Mouse (Mus musculus): Measurements from ENCODE around the gene Rasgef1a. TPM values are rescaled to one million over a fixed set of nuclear protein-coding genes. Genes with fewer than 3 reads are reported as not detected.

Rasgef1a gene
- not detected in 2 replicates for polyA plus RNA-seq (2014; fragmentation: Nextera tagmentation; extraction: Ambion mirVana)

DNA sequence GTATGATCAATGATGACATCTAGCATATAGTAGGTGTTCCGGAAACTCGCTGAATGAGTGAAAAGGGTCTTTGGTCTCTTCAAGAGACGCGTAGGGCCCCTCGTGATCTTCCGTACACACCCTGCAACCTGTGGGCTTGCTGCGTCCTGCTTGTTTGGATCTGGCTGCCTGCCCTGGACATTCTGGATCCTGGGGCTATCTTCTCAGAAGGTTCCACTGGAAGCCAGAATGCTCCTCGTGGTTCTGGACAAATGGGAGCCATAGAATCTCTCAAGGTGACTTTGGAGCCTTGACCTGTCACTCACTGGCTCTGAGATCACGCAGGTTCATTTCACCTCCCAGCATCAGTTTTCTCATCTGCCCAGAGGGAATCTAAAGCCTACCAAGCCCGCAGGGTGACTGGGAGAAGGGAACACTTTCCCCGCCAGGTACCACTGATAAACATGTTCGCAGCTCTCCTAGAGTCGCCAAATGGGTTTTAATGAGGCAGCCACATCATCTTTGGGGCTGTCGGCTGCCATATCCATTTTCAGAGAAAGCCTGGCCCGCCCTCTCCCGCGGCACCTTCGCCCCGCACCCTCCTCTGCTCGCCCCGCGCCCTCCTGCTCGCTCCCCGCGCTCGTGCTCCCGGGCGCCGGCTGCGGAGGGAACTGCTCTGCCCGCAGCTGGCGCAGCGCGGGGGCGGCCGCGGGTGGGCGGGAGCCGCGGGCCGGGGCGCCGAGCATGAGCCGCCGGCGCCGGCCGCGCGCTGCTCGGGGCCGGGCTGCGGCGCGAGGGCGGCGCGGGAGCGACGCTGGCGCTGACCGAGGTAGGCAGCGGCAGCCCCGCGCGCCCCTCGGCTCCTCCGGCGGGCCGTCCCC, at the start of gene Rasgef1a:
TSS of gene Rasgef1a (plus strand) at position 683 of the 860 bp plus-strand sequence.
- Histone ChIP-seq H3K4me2 (ENCODE audit: low read depth, severe bottlenecking) (peak within 1 kb of the TSS; percentile 68), H3K4me3 (ENCODE audit: low read depth, low read length) (peak within 1 kb of the TSS; percentile 28), H3K9ac (ENCODE audit: low read length) (0 out of 2 replicates have a peak within 1 kb of the TSS, but pooled peaks have one; percentile 7), H3K4me1 (ENCODE audit: control insufficient read depth, insufficient read depth, low read length) (0 out of 2 replicates have a peak, but pooled peaks cover 3% of the 10 kb centered on the region), H3K27ac (replicated peaks; ENCODE audit: low read depth, low read length) (no peak within 1 kb of the TSS), H3K36me3 (ENCODE audit: control insufficient read depth, insufficient read depth, low read length) (no peaks in the 10 kb centered on the region), H3K27me3 (ENCODE audit: control insufficient read depth, insufficient read depth, low read length) (peaks cover 29% of the 10 kb centered on the region), H3K9me3 (ENCODE audit: control insufficient read depth, low read length) (no peaks in the 10 kb centered on the region)
- no peak for ATAC-seq (ENCODE audit: insufficient number of reproducible peaks, low FRiP score, low TSS enrichment, low read depth)
- WGBS, result 13% methylated on average over 52 of the region's 70 CpGs
- no peak for DNase-seq (ENCODE audit: low spot score)

DNA sequence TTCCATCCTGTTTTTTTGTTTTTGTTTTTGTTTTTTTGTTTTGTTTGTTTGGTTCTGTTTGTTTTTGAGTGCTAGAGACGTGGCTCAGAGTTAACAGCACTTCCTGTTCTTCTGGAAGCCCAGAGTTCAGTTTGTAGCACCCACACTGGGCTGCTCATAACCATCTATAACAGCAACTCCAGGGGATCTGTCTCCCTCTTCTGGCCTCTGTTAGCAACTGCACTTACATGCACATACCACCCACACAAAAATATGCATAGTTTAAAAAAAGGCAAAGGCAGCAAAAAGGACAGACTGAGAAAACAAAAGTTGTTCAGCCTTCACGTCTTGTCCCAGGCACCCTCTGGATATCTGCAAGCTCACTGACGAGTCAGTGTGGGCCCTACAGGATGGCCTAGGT, 48.0 kb upstream of the Rasgef1a start:
- Histone ChIP-seq H3K9ac (ENCODE audit: low read length) (no peak overlapping the region), H3K9me3 (ENCODE audit: control insufficient read depth, low read length) (no peaks in the 10 kb centered on the region), H3K4me1 (ENCODE audit: control insufficient read depth, insufficient read depth, low read length) (no peaks in the 10 kb centered on the region), H3K4me3 (ENCODE audit: low read depth, low read length) (no peak overlapping the region), H3K27ac (replicated peaks; ENCODE audit: low read depth, low read length) (no peak overlapping the region), H3K36me3 (ENCODE audit: control insufficient read depth, insufficient read depth, low read length) (no peaks in the 10 kb centered on the region), H3K27me3 (ENCODE audit: control insufficient read depth, insufficient read depth, low read length) (no peaks in the 10 kb centered on the region), H3K4me2 (ENCODE audit: low read depth, severe bottlenecking) (no peak overlapping the region)
- WGBS, result 88% methylated on average over 3 of the region's 3 CpGs
- DNase-seq (ENCODE audit: low spot score) (no peak), ATAC-seq (ENCODE audit: insufficient number of reproducible peaks, low FRiP score, low TSS enrichment, low read depth) (no peak)

GRCm38 (mm10) chr6:117966729-117967128, 44.5 kb upstream of the Rasgef1a start:
- no peaks in the 10 kb centered on the region for H3K36me3 ChIP-seq (ENCODE audit: control insufficient read depth, insufficient read depth, low read length)
- 27% methylated on average over 9 of the region's 9 CpGs for WGBS
- H3K9ac ChIP-seq (ENCODE audit: low read length), result no peak overlapping the region
- no peak overlapping the region for H3K27ac ChIP-seq (replicated peaks; ENCODE audit: low read depth, low read length)
- no peak overlapping the region for H3K4me2 ChIP-seq (ENCODE audit: low read depth, severe bottlenecking)
- DNase-seq (ENCODE audit: low spot score) (no peak), ATAC-seq (ENCODE audit: insufficient number of reproducible peaks, low FRiP score, low TSS enrichment, low read depth) (no peak)
- no peaks in the 10 kb centered on the region for H3K27me3 ChIP-seq (ENCODE audit: control insufficient read depth, insufficient read depth, low read length)
- no peaks in the 10 kb centered on the region for H3K9me3 ChIP-seq (ENCODE audit: control insufficient read depth, low read length)
- no peaks in the 10 kb centered on the region for H3K4me1 ChIP-seq (ENCODE audit: control insufficient read depth, insufficient read depth, low read length)
- no peak overlapping the region for H3K4me3 ChIP-seq (ENCODE audit: low read depth, low read length)

- no peak overlapping the region for H3K27ac ChIP-seq (replicated peaks; ENCODE audit: low read depth, low read length)
- ATAC-seq (ENCODE audit: insufficient number of reproducible peaks, low FRiP score, low TSS enrichment, low read depth) (no peak), DNase-seq (ENCODE audit: low spot score) (no peak)
- H3K9ac ChIP-seq (ENCODE audit: low read length), result no peak overlapping the region
- no peak overlapping the region for H3K4me3 ChIP-seq (ENCODE audit: low read depth, low read length)
- WGBS, result 61% methylated on average over 5 of the region's 5 CpGs
- no peak overlapping the region for H3K4me2 ChIP-seq (ENCODE audit: low read depth, severe bottlenecking)
- H3K27me3 ChIP-seq (ENCODE audit: control insufficient read depth, insufficient read depth, low read length), result no peaks in the 10 kb centered on the region
- no peaks in the 10 kb centered on the region for H3K9me3 ChIP-seq (ENCODE audit: control insufficient read depth, low read length)
- no peaks in the 10 kb centered on the region for H3K36me3 ChIP-seq (ENCODE audit: control insufficient read depth, insufficient read depth, low read length)
- no peaks in the 10 kb centered on the region for H3K4me1 ChIP-seq (ENCODE audit: control insufficient read depth, insufficient read depth, low read length)
Measured at GRCm38 (mm10) chr6:117987173-117987572, 24.1 kb upstream of the Rasgef1a start.

- Histone ChIP-seq H3K27ac (replicated peaks; ENCODE audit: low read depth, low read length) (no peak overlapping the region), H3K4me2 (ENCODE audit: low read depth, severe bottlenecking) (no peak overlapping the region), H3K4me3 (ENCODE audit: low read depth, low read length) (no peak overlapping the region), H3K27me3 (ENCODE audit: control insufficient read depth, insufficient read depth, low read length) (no peaks in the 10 kb centered on the region), H3K9me3 (ENCODE audit: control insufficient read depth, low read length) (no peaks in the 10 kb centered on the region), H3K4me1 (ENCODE audit: control insufficient read depth, insufficient read depth, low read length) (no peaks in the 10 kb centered on the region), H3K9ac (ENCODE audit: low read length) (no peak overlapping the region), H3K36me3 (ENCODE audit: control insufficient read depth, insufficient read depth, low read length) (no peaks in the 10 kb centered on the region)
- no peak for DNase-seq (ENCODE audit: low spot score)
- 85% methylated on average over 7 of the region's 7 CpGs for WGBS
- no peak for ATAC-seq (ENCODE audit: insufficient number of reproducible peaks, low FRiP score, low TSS enrichment, low read depth)
Measured at GRCm38 (mm10) chr6:117989209-117989608, 22.0 kb upstream of the Rasgef1a start.

GRCm38 (mm10) chr6:117990649-117991048, 20.6 kb upstream of the Rasgef1a start:
- Histone ChIP-seq H3K4me2 (ENCODE audit: low read depth, severe bottlenecking) (no peak overlapping the region), H3K27ac (replicated peaks; ENCODE audit: low read depth, low read length) (no peak overlapping the region), H3K9ac (ENCODE audit: low read length) (no peak overlapping the region), H3K4me1 (ENCODE audit: control insufficient read depth, insufficient read depth, low read length) (no peaks in the 10 kb centered on the region), H3K27me3 (ENCODE audit: control insufficient read depth, insufficient read depth, low read length) (no peaks in the 10 kb centered on the region), H3K4me3 (ENCODE audit: low read depth, low read length) (no peak overlapping the region), H3K36me3 (ENCODE audit: control insufficient read depth, insufficient read depth, low read length) (no peaks in the 10 kb centered on the region), H3K9me3 (ENCODE audit: control insufficient read depth, low read length) (no peaks in the 10 kb centered on the region)
- ATAC-seq (ENCODE audit: insufficient number of reproducible peaks, low FRiP score, low TSS enrichment, low read depth) (no peak), DNase-seq (ENCODE audit: low spot score) (no peak)
- 88% methylated on average over 8 of the region's 8 CpGs for WGBS

DNA sequence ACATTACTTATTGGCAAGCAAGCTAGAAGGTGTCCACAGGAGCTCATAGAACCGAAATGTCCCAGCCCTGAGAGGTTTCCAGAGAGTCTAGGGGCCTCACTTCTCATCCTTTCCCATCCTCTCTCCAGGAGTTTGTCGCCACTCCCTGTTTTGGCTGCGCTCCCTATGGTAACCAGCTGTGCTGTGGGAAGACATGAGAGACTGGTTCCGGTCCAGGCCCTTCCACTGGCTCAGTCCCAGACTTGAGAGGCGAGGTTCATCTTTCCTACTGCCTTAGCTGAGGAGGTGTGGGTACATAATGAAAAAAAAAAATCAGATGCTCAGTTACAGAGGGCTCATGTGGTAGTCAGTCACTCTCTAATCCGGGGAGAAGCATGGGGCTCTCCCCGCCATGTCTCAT, 19.9 kb upstream of the Rasgef1a start:
- no peak for ATAC-seq (ENCODE audit: insufficient number of reproducible peaks, low FRiP score, low TSS enrichment, low read depth)
- Histone ChIP-seq H3K9ac (ENCODE audit: low read length) (no peak overlapping the region), H3K27me3 (ENCODE audit: control insufficient read depth, insufficient read depth, low read length) (no peaks in the 10 kb centered on the region), H3K27ac (replicated peaks; ENCODE audit: low read depth, low read length) (no peak overlapping the region), H3K4me1 (ENCODE audit: control insufficient read depth, insufficient read depth, low read length) (no peaks in the 10 kb centered on the region), H3K9me3 (ENCODE audit: control insufficient read depth, low read length) (no peaks in the 10 kb centered on the region), H3K36me3 (ENCODE audit: control insufficient read depth, insufficient read depth, low read length) (no peaks in the 10 kb centered on the region), H3K4me3 (ENCODE audit: low read depth, low read length) (no peak overlapping the region), H3K4me2 (ENCODE audit: low read depth, severe bottlenecking) (no peak overlapping the region)
- DNase-seq (ENCODE audit: low spot score), result no peak
- 90% methylated on average over 7 of the region's 7 CpGs for WGBS

GRCm38 (mm10) chr6:117991928-117992327, 19.3 kb upstream of the Rasgef1a start:
- H3K4me2 ChIP-seq (ENCODE audit: low read depth, severe bottlenecking), result no peak overlapping the region
- H3K27ac ChIP-seq (replicated peaks; ENCODE audit: low read depth, low read length), result no peak overlapping the region
- no peak overlapping the region for H3K4me3 ChIP-seq (ENCODE audit: low read depth, low read length)
- H3K4me1 ChIP-seq (ENCODE audit: control insufficient read depth, insufficient read depth, low read length), result no peaks in the 10 kb centered on the region
- H3K9me3 ChIP-seq (ENCODE audit: control insufficient read depth, low read length), result no peaks in the 10 kb centered on the region
- no peak for DNase-seq (ENCODE audit: low spot score)
- H3K36me3 ChIP-seq (ENCODE audit: control insufficient read depth, insufficient read depth, low read length), result no peaks in the 10 kb centered on the region
- H3K9ac ChIP-seq (ENCODE audit: low read length), result no peak overlapping the region
- H3K27me3 ChIP-seq (ENCODE audit: control insufficient read depth, insufficient read depth, low read length), result no peaks in the 10 kb centered on the region
- ATAC-seq (ENCODE audit: insufficient number of reproducible peaks, low FRiP score, low TSS enrichment, low read depth), result no peak
- 72% methylated on average over 8 of the region's 8 CpGs for WGBS

Data from limb, embryonic 11.5 days (tissue).